Mouse (Mus musculus): ENCODE measurements at regions not wholly inside any gene's neighbourhood (a gene's known extent, or its start where the extent isn't known, plus 50 kb on each side); places are given as distances from the start of the nearest gene placed in this dataset.

DNA sequence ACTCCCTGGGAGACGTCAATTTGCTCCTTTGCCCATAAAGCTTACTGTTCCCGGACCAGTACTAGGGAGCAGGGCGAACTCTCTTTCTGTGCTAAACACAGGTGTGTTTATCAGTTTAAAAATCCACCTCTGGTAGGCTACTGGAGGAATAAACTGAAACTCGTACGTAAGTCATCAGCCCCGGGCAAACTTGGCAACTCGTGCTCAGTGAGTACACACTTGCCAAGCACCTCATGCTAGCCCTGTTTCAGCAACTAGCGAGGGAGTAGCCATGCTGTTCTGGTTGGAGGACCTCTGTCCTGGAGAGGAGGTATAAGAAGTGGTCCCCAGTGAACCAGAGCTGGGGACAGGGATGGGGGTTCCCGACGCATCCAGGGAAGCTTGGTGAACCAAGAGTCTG, 122.6 kb upstream of the Id2 start:
- no peaks in the 10 kb centered on the region for H3K9me3 ChIP-seq (ENCODE audit: control insufficient read depth, insufficient read depth, low read depth, low read length)
- no peak overlapping the region for H3K27ac ChIP-seq (ENCODE audit: insufficient read depth, low read depth, low read length, poor library complexity, severe bottlenecking)
- H3K36me3 ChIP-seq (ENCODE audit: control insufficient read depth, insufficient read depth, low read length, poor library complexity, severe bottlenecking), result no peaks in the 10 kb centered on the region
- TF ChIP-seq ZC3H11A (IDR thresholded peaks at IDR 0.05; ENCODE audit: borderline replicate concordance, low read depth, low read length) (no peak), MAFK (IDR thresholded peaks at IDR 0.05; ENCODE audit: insufficient read depth, low read depth, low read length) (no peak), CHD2 (IDR thresholded peaks at IDR 0.05; ENCODE audit: low read depth, low read length) (no peak), HCFC1 (IDR thresholded peaks at IDR 0.05; ENCODE audit: borderline replicate concordance, insufficient read depth, low read length) (no peak), ZNF384 (IDR thresholded peaks at IDR 0.05; ENCODE audit: low read depth, low read length) (no peak)
- DNase-seq (ENCODE audit: low read depth, low spot score), result no peak
- H3K4me1 ChIP-seq (ENCODE audit: control insufficient read depth in 2 of 2, insufficient read depth in 2 of 2, low read length in 2 of 2, poor library complexity in 1 of 2), result no peaks in the 10 kb centered on the region; a peak in 1 of 4 replicates
- H3K4me3 ChIP-seq (ENCODE audit: insufficient read depth in 1 of 2, low read depth in 1 of 2, low read length in 2 of 2, poor library complexity in 1 of 2, severe bottlenecking in 1 of 2), result no peak overlapping the region
- in situ Hi-C loops (cut with MboI; ENCODE audit: low sequenced_read_pairs in 2 of 2, unreplicated experiment in 2 of 2), result no loop called here
- H3K9ac ChIP-seq (ENCODE audit: insufficient read depth, low read depth, low read length, poor library complexity, severe bottlenecking), result no peak overlapping the region

GRCm38 (mm10) chr12:25216792-25217516, 120.0 kb upstream of the Id2 start:
- no peak overlapping the region for H3K4me3 ChIP-seq (ENCODE audit: insufficient read depth in 1 of 2, low read depth in 1 of 2, low read length in 2 of 2, poor library complexity in 1 of 2, severe bottlenecking in 1 of 2)
- TF ChIP-seq CHD2 (IDR thresholded peaks at IDR 0.05; ENCODE audit: low read depth, low read length) (no peak), MAFK (IDR thresholded peaks at IDR 0.05; ENCODE audit: insufficient read depth, low read depth, low read length) (no peak), ZNF384 (IDR thresholded peaks at IDR 0.05; ENCODE audit: low read depth, low read length) (no peak), HCFC1 (IDR thresholded peaks at IDR 0.05; ENCODE audit: borderline replicate concordance, insufficient read depth, low read length) (no peak), ZC3H11A (IDR thresholded peaks at IDR 0.05; ENCODE audit: borderline replicate concordance, low read depth, low read length) (no peak)
- H3K27ac ChIP-seq (ENCODE audit: insufficient read depth, low read depth, low read length, poor library complexity, severe bottlenecking), result no peak overlapping the region
- no peaks in the 10 kb centered on the region; a peak in 1 of 4 replicates for H3K4me1 ChIP-seq (ENCODE audit: control insufficient read depth in 2 of 2, insufficient read depth in 2 of 2, low read length in 2 of 2, poor library complexity in 1 of 2)
- no peak overlapping the region for H3K9ac ChIP-seq (ENCODE audit: insufficient read depth, low read depth, low read length, poor library complexity, severe bottlenecking)
- no peaks in the 10 kb centered on the region for H3K9me3 ChIP-seq (ENCODE audit: control insufficient read depth, insufficient read depth, low read depth, low read length)
- H3K36me3 ChIP-seq (ENCODE audit: control insufficient read depth, insufficient read depth, low read length, poor library complexity, severe bottlenecking), result no peaks in the 10 kb centered on the region
- no peak for DNase-seq (ENCODE audit: low read depth, low spot score)
- in situ Hi-C loops (cut with MboI; ENCODE audit: low sequenced_read_pairs in 2 of 2, unreplicated experiment in 2 of 2), result no loop called here

DNA sequence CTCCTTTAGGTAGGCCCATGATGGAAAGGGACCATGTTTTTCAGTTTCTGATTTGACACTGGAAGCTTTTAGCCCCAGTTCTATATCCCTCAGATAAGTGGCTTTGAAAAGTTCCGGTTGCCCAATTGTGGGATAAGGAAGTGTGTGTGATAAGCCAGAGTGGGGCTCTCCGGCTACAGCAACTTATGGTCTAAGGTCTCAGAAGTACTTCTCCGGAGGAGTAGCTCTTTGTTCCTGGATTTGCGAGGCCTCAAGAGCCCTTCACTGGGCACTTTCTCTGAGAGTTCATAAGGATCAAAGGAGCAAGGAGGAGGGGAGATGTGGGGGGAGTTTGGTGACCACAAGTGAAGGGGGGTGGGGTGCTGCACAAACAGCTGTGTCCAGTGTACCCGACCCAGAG, 118.3 kb upstream of the Id2 start:
- H3K9ac ChIP-seq (ENCODE audit: insufficient read depth, low read depth, low read length, poor library complexity, severe bottlenecking), result no peak overlapping the region
- no peak for TF ChIP-seq CHD2 (IDR thresholded peaks at IDR 0.05; ENCODE audit: low read depth, low read length)
- TF ChIP-seq MAFK (IDR thresholded peaks at IDR 0.05; ENCODE audit: insufficient read depth, low read depth, low read length), result no peak
- TF ChIP-seq ZNF384 (IDR thresholded peaks at IDR 0.05; ENCODE audit: low read depth, low read length), result no peak
- no peak for TF ChIP-seq HCFC1 (IDR thresholded peaks at IDR 0.05; ENCODE audit: borderline replicate concordance, insufficient read depth, low read length)
- H3K4me1 ChIP-seq (ENCODE audit: control insufficient read depth in 2 of 2, insufficient read depth in 2 of 2, low read length in 2 of 2, poor library complexity in 1 of 2), result peaks cover 0 to 3% of the 10 kb centered on the region in 2 experiments; a peak in 1 of 4 replicates
- H3K36me3 ChIP-seq (ENCODE audit: control insufficient read depth, insufficient read depth, low read length, poor library complexity, severe bottlenecking), result no peaks in the 10 kb centered on the region
- no peaks in the 10 kb centered on the region for H3K9me3 ChIP-seq (ENCODE audit: control insufficient read depth, insufficient read depth, low read depth, low read length)
- in situ Hi-C loops (cut with MboI; ENCODE audit: low sequenced_read_pairs in 2 of 2, unreplicated experiment in 2 of 2), result no loop called here
- DNase-seq (ENCODE audit: low read depth, low spot score), result no peak
- no peak overlapping the region for H3K27ac ChIP-seq (ENCODE audit: insufficient read depth, low read depth, low read length, poor library complexity, severe bottlenecking)
- H3K4me3 ChIP-seq (ENCODE audit: insufficient read depth in 1 of 2, low read depth in 1 of 2, low read length in 2 of 2, poor library complexity in 1 of 2, severe bottlenecking in 1 of 2), result no peak overlapping the region

DNA sequence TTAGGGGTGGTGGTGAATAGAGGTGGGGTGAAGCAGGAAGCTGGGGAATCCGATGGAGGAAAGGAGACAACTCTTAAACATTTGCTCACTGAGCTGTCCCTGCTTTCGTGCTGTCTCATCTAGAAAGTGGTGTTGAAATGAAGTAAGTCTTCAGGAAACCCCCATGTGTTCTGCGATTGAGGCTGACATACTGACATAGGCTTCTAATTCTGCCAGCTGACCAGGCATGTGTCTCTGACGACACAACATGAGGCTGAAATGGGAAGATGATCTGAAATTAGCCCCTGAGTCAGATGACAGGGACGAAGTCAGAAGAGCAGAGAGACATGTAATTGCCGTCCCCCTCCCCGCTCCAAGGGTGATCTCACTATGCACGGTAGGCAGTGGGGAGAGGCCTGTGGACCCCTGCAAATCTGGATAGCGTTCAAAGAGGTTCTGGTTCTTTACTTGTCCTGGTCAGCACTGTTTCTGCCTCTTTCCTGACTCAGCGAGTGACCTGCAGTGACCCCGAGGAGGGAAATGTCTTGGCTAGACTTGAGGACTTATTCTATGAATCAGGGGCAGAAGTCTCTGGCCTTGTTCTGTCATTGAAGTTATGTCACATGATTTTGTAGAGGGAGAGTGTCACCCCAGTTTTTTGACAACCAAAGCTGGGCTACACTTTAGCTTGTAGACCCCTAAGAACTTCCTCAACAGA, 117.0 kb upstream of the Id2 start:
- Histone ChIP-seq H3K9ac (ENCODE audit: insufficient read depth, low read depth, low read length, poor library complexity, severe bottlenecking) (no peak overlapping the region), H3K4me1 (ENCODE audit: control insufficient read depth in 2 of 2, insufficient read depth in 2 of 2, low read length in 2 of 2, poor library complexity in 1 of 2) (peaks cover 0 to 10% of the 10 kb centered on the region in 2 experiments; a peak in 2 of 4 replicates), H3K4me3 (ENCODE audit: insufficient read depth in 1 of 2, low read depth in 1 of 2, low read length in 2 of 2, poor library complexity in 1 of 2, severe bottlenecking in 1 of 2) (no peak overlapping the region), H3K9me3 (ENCODE audit: control insufficient read depth, insufficient read depth, low read depth, low read length) (no peaks in the 10 kb centered on the region), H3K36me3 (ENCODE audit: control insufficient read depth, insufficient read depth, low read length, poor library complexity, severe bottlenecking) (no peaks in the 10 kb centered on the region), H3K27ac (ENCODE audit: insufficient read depth, low read depth, low read length, poor library complexity, severe bottlenecking) (no peak overlapping the region)
- in situ Hi-C loops (cut with MboI; ENCODE audit: low sequenced_read_pairs in 2 of 2, unreplicated experiment in 2 of 2), result no loop called here
- TF ChIP-seq ZNF384 (IDR thresholded peaks at IDR 0.05; ENCODE audit: low read depth, low read length), result no peak
- TF ChIP-seq MAFK (IDR thresholded peaks at IDR 0.05; ENCODE audit: insufficient read depth, low read depth, low read length), result no peak
- TF ChIP-seq CHD2 (IDR thresholded peaks at IDR 0.05; ENCODE audit: low read depth, low read length), result no peak
- no peak for TF ChIP-seq HCFC1 (IDR thresholded peaks at IDR 0.05; ENCODE audit: borderline replicate concordance, insufficient read depth, low read length)
- TF ChIP-seq ZC3H11A (IDR thresholded peaks at IDR 0.05; ENCODE audit: borderline replicate concordance, low read depth, low read length), result no peak
- DNase-seq (ENCODE audit: low read depth, low spot score), result no peak
